Mouse (Mus musculus): ENCODE measurements around the gene B9d1.

Gene B9d1

GRCm38 (mm10) chr11:61504713-61505257 lies at the start of gene B9d1:
TSS of gene B9d1 (plus strand) at chr11:61505144.
- peak; percentile 94 for DNase-seq

- DNase-seq = no peak
Measured at GRCm38 (mm10) chr11:61464071-61464470, 40.9 kb upstream of the B9d1 start.

- DNase-seq = no peak
Measured at GRCm38 (mm10) chr11:61465422-61465821, 39.5 kb upstream of the B9d1 start.

- DNase-seq = no peak
Measured at GRCm38 (mm10) chr11:61468534-61468933, 36.4 kb upstream of the B9d1 start.

GRCm38 (mm10) chr11:61469317-61469917 lies 35.5 kb upstream of the B9d1 start:
- no peak for DNase-seq

DNA sequence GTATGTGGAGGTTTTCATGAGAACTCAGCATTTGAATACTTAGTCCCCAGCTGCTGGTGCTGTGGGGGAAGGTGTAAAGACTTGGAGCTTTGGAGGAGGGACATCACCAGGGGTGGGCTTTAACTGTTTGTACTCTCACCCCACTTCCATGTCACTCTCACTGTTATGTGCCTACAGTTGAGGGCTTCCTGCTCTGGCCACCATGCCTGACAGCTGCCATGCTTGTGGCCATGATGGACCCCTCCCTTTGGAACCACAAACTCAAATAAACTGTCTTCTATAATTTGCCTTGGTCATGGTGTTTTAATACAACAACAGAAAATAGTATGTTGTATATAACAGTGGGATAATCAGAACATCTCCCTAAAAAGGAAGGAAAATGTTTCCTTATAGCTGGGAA lies 34.1 kb upstream of the B9d1 start:
- DNase-seq = no peak

GRCm38 (mm10) chr11:61473630-61474029 lies 31.3 kb upstream of the B9d1 start:
- DNase-seq = no peak

DNA sequence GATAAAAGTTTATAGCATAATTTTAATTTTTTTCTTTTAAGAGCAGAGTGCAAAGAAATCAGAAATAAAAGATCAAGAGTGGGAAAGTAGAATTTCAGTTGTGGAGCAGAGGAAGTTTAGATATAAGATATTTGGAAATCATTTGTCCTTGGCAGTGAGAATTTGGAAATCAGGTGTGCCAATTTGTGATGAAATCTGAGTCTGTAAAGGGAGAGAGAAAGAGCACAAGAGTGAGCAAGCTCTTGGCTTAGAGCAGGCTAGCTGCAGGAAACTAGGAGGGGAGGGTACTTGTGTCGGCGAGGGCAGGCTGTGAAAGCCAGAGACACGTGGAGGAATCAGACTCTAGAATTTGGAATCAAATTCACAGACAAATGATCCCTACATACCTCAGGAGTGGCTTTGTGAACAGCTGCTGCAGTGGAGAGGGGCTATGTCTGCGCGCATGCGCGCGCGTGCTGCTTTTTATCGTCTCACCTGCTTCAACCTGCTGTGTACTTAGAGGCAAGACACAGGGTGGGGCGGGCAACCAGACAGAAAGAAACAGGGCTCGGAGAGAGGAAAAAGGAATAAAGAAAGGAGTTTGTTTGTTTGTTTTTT lies 28.1 kb upstream of the B9d1 start:
- DNase-seq = peak; percentile 25

GRCm38 (mm10) chr11:61477566-61478508 lies 27.1 kb upstream of the B9d1 start:
- DNase-seq = no peak

DNA sequence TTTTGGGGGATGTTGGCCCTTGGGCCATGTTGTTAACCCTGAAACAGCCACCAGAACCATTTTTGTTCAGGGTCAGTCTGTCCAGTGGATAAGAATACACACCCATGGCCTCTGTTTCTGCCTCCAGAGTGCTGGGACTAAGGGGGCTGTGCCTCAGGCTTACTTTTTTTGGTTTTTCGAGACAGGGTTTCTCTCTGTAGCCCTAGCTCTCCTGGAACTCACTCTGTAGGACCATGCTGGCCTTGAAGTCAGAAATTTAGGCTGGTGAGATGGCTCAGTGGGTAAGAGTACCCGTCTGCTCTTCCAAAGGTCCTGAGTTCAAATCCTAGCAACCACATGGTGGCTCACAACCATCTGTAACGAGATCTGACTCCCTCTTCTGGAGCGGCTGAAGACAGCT lies 26.2 kb upstream of the B9d1 start:
- DNase-seq = no peak

DNA sequence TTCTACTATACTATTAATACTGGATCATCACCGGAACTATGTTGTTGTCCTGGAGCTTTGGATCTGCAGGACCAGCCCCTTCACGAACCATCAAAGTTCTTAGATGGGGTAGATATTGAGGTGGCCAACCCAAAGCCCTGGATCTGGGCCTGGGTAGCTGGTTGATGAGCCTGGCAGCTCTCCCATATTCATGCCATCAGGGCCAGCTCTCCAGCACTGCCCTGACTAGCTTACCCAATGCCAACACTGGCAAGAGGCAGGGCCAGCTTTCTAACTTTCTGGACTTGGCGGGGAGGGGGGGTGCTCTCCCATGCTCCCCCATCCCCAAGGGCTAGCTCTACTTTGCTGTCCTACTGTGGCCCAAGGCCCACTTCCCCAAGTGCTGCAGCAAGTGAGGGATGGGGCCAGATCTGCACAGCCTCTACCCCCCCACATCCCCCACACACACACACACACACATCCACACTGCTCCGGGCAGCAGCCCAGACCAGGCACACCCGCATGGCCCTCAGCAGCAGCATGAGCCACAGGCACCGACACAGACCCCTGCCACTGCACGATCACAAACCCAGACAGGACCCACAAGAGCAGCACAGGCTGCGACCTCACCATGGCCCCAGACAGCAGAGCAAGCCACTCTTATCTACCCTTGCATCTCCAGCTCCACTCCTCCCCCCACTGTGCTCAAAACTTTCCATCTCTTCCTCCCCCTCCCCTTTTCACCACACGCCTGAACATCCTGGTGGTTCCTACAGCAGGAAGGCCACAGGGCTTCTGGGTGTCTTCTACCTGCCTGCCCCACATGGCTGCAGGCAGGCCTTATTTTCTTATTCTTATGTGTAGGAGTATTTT lies 23.5 kb upstream of the B9d1 start:
- peak; percentile 61 for DNase-seq

- no peak for DNase-seq
Measured at GRCm38 (mm10) chr11:61483226-61483845, 21.6 kb upstream of the B9d1 start.

DNA sequence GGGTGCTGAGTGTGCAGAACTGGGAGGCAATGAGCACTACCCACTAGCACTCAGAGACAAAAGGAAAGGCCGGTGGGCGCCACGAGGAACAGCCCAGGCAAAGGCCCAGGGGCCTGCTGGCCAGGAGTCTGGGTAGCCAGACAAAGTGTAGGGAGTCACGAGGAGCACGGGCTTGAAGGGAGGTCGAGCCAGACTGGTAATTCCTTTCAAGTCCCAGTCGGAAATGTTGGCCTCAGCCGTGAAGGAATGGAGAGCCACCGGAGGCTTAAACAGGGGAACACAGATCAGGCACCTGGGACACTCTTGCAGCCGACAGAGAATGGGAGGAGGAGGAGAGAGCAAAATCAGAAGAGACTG lies 20.7 kb upstream of the B9d1 start:
- DNase-seq = no peak

DNA sequence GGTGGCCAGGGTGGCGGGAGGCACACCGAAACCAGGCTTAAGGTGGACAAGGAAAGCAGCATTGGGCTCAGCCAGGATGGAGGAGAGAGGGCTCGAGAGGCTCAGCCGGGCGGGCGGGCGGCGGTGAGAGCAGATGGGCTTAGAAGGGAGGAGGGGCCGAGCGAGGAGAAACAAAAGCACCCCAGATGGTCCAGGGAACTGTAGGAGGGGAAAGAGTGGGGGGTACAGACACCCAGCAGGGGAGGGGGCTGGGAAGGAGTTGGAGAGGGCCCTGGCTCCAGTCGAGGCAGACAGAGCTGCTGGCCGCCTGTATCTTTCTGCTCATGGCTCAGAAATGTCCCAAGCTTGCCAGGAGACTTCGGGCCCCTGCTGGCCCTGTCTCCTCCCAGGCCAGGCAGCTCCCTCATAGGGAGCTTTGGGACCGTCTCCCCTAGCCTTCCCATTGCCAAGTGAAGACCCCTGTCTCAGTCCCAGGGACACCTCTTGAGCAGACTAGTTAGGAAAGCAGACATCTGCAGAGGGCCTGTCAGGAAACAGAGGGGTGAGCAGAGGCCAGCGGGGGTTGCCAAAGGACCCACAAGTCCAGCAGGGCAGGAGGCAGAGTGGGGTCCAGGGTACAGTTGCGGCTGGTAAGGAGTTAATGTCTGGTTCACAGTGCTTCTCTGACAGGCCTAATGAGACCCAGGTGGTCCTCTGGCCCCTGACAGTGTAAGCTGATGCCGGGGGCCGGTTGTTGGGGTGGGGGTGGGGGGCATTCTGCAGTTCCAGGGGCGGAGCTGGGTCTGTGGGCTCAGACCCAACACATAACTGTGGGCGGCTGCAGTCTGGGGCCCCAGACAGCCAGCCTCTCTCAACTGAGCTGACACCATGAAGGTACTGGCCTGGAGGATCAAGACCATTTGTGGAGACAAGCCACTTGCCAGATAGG lies 20.1 kb upstream of the B9d1 start, which contains the start of gene Mfap4:
Mfap4 (plus strand) TSS at position 819 of the 928 bp plus-strand sequence.
- DNase-seq = no peak

- no peak for DNase-seq
Measured at GRCm38 (mm10) chr11:61485541-61486457, 19.1 kb upstream of the B9d1 start.

DNA sequence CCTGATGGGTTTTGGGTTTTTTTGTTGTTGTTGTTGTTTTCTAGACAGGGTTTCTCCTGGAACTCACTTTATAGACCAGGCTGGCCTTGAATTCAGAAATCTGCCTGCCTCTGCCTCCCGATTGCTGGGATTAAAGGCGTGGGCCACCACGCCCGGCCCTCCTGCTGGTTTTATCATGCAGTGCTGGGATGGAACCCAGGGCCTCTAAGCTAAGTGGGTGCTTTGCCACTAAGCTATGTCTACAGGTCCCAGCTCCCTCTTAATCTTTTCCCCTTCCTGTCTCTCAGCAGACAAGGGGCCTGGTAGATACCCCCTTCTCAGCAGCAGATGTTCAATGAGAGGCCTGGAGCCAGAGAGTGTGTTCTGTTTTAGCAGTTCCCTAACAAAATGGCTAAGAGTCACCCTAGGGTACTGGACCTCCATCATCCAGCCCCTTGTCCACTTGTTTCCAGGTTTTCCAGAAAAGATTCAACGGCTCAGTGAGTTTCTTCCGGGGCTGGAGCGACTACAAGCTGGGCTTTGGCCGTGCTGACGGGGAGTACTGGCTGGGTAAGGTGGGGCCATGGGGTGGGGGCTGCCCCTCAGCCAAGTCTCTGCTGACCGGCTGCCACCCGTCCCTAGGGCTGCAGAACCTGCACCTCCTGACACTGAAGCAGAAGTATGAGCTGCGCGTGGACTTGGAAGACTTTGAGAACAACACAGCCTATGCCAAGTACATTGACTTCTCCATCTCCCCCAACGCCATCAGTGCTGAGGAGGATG lies 18.3 kb upstream of the B9d1 start:
- DNase-seq = no peak

- DNase-seq = no peak
Measured at GRCm38 (mm10) chr11:61487401-61487800, 17.5 kb upstream of the B9d1 start.

DNA sequence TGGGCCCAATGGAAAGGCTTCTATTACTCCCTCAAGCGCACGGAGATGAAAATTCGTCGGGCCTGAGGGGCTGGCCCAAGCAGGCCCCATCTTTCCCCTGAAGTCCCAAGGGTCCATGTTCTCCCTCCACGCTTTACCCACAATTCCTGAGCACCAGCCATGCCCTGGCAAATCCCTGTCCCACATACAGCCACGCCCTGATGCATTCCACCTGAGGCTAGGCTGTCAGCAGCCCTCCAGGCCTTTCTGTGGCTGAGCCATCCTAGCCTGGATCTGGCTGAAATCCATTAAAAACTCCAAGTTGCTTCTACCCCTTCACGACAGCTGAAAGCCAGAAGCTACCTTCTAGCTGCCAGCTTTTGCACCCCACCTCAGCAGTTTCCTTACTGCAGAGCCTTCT lies 17.0 kb upstream of the B9d1 start:
- no peak for DNase-seq

DNA sequence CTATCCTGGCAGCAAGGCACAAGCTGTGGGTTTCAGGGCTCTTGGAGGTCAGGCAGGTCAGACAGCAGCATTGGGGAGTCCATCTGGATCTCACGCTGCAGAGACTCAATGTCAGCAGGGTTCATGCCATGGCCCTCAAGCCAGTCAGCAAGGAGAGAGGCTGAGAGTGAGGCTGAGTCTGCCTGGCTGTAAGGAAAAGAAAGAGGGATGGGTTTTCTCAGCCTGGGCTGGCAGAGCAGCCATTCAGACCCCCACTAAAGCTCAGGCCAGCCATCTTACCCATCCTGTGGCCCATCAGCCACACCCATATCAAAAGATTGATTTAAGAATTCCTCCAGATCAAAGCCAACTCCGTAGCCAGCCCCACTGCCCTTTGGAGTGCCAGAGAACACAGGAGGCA lies 15.9 kb upstream of the B9d1 start:
- no peak for DNase-seq

Data from thymus, postnatal 14 days (tissue).